Mouse (Mus musculus) midbrain, postnatal 0 days (tissue): ENCODE measurements at regions not wholly inside any gene's neighbourhood (a gene's known extent, or its start where the extent isn't known, plus 50 kb on each side); places are given as distances from the start of the nearest gene placed in this dataset.
A peak's percentile ranks its signal among the peaks of the same experiment; 100 is the strongest.

Experiments used
- ATAC-seq: fragments of 200-750 bp; cut with Nextera tagmentation; 2 replicates; pipeline ENCODE4 v1.8.0; 2017; ENCODE audit warnings: moderate number of reproducible peaks, mild to moderate bottlenecking, moderate TSS enrichment, moderate library complexity; ENCODE audit not compliant: low FRiP score
- DNase-seq: peaks from one replicate; pipeline ENCODE4 v3.0.0-alpha.2; 2015; ENCODE audit warnings: low spot score
- H3K27ac ChIP-seq: fragments of 300-500 bp; sonication (generic); 2 replicates; pipeline ENCODE4 v1.5.1; 2014; ENCODE audit warnings: low read depth, mild to moderate bottlenecking, low read length, mixed read lengths
- H3K27me3 ChIP-seq: fragments of 300-500 bp; sonication (generic); 2 replicates; pipeline ENCODE4 v1.6.1; 2014; ENCODE audit warnings: low read length, control low read depth, mixed read lengths; ENCODE audit not compliant: insufficient read depth
- H3K36me3 ChIP-seq: fragments of 300-500 bp; sonication (generic); 2 replicates; pipeline ENCODE4 v1.6.1; 2014; ENCODE audit warnings: low read length, control low read depth, mixed read lengths; ENCODE audit not compliant: insufficient read depth
- H3K4me1 ChIP-seq: fragments of 300-500 bp; sonication (generic); 2 replicates; pipeline ENCODE4 v1.6.1; 2014; ENCODE audit warnings: mild to moderate bottlenecking, control low read depth, antibody characterized with exemption, low read length, mixed read lengths; ENCODE audit not compliant: insufficient read depth
- H3K4me2 ChIP-seq: fragments of 300-500 bp; sonication (generic); 2 replicates; pipeline ENCODE4 v1.6.1; 2014; ENCODE audit warnings: low read depth, mild to moderate bottlenecking, low read length, mixed read lengths; ENCODE audit not compliant: poor library complexity, severe bottlenecking
- H3K4me3 ChIP-seq: fragments of 300-500 bp; sonication (generic); 2 replicates; pipeline ENCODE4 v1.5.1; 2014; ENCODE audit warnings: low read depth, mild to moderate bottlenecking, low read length, moderate library complexity
- H3K9ac ChIP-seq: fragments of 300-500 bp; sonication (generic); replicated peaks from 2 replicates; pipeline ENCODE4 v1.6.1; 2014; ENCODE audit warnings: mild to moderate bottlenecking, low read length, moderate library complexity, mixed read lengths; ENCODE audit not compliant: poor library complexity, severe bottlenecking
- H3K9me3 ChIP-seq: fragments of 300-500 bp; sonication (generic); 2 replicates; pipeline ENCODE4 v1.6.1; 2016; ENCODE audit warnings: low read length, control low read depth
- CTCF ChIP-seq: IDR thresholded peaks from 2 replicates; pipeline ENCODE4 v1.5.1; 2016; ENCODE audit warnings: antibody characterized with exemption, mild to moderate bottlenecking
- WGBS: fragments of 180-500 bp; shearing (Covaris S2); extraction: QIAGEN DNeasy Blood & Tissue Kit; methylation state at CpG from one replicate; pipeline ENCODE4 v1.1.7; 2014; 5-methylcytosine and 5-hydroxymethylcytosine counted together

DNA sequence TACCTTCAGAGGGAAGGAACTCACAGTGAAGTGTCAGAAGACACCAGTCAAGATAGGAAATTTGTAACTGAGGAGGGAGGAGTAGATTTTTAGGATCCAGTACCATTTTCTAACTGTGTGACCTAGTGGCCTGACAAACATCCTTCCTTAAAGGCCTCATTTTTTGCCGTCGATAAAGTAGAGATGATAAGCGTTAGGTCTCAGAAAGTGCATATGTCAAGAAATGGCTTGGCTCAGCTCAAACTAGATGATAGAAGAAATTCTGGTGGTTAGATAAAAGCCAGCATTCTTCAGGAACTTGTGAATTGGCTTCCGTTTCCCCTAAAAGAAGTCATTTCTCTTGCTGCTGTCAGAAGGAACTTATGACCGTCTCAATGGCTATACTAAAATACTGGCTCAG, 324.1 kb upstream of the Mpdz start:
- no peak for ATAC-seq
- no peak for TF ChIP-seq CTCF
- 93% methylated on average over 5 of the region's 5 CpGs for WGBS
- Histone ChIP-seq H3K9me3 (no peaks in the 10 kb centered on the region), H3K4me3 (no peak overlapping the region), H3K36me3 (no peaks in the 10 kb centered on the region), H3K4me2 (no peak overlapping the region), H3K9ac (no peak overlapping the region), H3K4me1 (peaks cover 4% of the 10 kb centered on the region), H3K27me3 (no peaks in the 10 kb centered on the region), H3K27ac (no peak overlapping the region)
- no peak for DNase-seq

DNA sequence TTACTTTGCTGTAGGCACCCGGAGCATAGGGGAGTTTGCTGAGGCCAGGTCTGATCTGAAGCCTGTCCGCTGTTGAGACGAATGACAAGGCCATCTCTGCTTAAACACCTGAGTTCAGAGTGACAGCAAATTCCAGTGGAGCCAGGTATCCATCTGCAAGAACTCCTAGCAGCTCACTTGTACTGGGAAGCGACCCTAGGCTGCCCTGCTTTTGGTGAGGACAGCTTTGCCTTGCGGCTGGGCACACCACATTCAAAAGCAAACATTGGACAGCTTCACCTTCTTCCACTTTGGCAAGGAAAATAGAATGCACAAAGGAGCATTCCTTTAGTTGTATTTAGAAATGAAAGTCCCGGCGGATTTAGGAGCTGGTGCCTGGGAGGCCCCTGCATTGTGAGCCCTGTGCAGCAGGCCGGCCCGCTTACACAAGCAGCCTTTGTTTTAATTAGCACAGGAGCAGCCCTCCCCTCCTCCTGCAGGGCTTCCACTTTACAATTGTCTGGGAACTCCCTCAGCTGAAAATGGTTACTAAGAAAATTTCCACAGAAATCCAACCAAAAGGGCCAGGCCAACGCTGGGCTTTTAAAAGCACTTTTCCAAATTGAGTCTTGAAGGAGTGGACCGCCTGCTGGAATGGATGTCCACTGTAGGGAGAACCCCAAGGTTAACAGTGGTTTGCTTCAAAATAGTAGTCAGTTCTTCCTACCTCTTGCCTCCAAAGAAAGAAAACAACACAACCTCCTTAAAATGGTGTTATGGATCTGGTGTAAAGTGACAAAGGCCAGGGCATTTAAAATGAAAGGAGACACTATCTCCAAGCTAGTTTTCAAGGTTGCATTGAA, 321.6 kb upstream of the Mpdz start:
- H3K27ac ChIP-seq, result 0 out of 2 replicates have a peak overlapping the region, but pooled peaks have one; percentile 43
- H3K9ac ChIP-seq, result no peak overlapping the region
- H3K27me3 ChIP-seq, result no peaks in the 10 kb centered on the region
- no peaks in the 10 kb centered on the region for H3K36me3 ChIP-seq
- no peak overlapping the region for H3K4me2 ChIP-seq
- DNase-seq (peak; percentile 47), ATAC-seq (peak; percentile 54; the same call in 1 of the 2 replicates)
- 24% methylated on average over 11 of the region's 11 CpGs for WGBS
- no peaks in the 10 kb centered on the region for H3K9me3 ChIP-seq
- peaks cover 4% of the 10 kb centered on the region for H3K4me1 ChIP-seq
- TF ChIP-seq CTCF, result no peak
- no peak overlapping the region for H3K4me3 ChIP-seq

DNA sequence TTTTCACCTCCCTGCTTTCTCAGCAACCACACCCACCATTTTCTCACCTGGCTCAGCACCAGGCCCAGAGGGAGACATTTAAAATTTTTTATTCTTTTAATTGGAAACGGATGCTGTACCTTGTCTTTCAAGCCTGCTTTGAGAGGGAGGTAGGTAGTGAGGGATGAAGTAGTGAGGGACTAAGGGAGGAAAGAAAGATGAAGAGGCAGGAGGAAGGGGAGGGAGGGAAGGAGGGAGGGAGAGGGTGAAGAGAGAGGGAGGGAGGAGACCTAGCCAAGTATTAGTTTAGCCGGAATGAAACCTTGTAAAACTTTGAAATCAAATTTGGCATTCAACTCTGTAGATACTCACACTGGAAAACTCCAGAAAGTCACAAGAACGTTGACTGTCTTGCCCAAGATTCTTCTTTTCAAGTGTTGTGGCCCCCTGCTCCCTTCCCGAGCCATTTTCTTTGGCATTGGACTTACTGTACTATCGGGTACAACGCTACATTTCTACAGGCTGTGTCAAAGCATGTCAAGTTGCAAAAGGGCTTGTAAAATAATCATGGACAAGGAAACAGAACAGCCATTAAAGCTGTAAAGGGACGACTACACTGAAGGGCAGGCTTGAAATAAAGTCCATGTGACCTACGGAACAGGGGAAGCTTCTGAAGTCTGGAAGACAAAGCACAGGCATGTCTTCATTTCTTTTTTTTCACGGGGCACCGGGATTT, 320.9 kb upstream of the Mpdz start:
- Histone ChIP-seq H3K9me3 (no peaks in the 10 kb centered on the region), H3K4me1 (peaks cover 4% of the 10 kb centered on the region), H3K27ac (0 out of 2 replicates have a peak overlapping the region, but pooled peaks have one; percentile 43), H3K4me2 (no peak overlapping the region), H3K9ac (no peak overlapping the region), H3K4me3 (no peak overlapping the region), H3K36me3 (no peaks in the 10 kb centered on the region), H3K27me3 (no peaks in the 10 kb centered on the region)
- ATAC-seq (no peak), DNase-seq (no peak)
- no peak for TF ChIP-seq CTCF
- WGBS, result 37% methylated on average over 10 of the region's 10 CpGs

DNA sequence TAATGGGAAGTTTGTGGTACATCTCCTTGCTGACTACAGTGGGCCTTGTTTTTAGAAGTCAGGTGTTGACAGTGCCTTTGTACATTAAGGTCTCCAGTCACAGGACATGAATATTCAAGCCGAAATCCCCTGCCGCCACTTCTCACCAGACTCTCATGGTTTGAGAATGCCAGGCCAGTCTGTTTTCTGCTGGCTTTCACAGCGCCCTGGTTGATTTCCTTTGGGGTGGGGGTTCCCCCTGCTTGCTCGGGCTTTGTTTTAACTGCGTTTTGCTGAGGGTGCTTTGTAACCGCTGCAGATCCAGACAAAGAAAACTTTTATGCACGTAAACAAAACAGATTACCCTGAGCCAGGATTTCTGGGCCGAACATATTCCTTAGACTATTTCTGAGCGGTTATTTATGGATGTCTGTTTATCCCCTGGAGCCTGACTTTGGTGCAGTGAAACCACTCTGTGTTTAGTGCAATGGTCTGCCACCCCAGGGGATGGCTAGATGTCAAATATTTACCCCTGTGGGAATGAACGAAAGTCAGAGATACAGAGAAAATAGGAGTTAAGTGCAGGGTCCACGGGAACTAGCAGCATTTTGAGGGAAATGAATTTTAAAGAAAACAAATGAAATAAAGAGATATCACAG, 320.1 kb upstream of the Mpdz start:
- no peak overlapping the region for H3K4me3 ChIP-seq
- peaks cover 4% of the 10 kb centered on the region for H3K4me1 ChIP-seq
- no peak for ATAC-seq
- H3K4me2 ChIP-seq, result no peak overlapping the region
- H3K36me3 ChIP-seq, result no peaks in the 10 kb centered on the region
- DNase-seq, result peak; percentile 32
- 0 out of 2 replicates have a peak overlapping the region, but pooled peaks have one; percentile 8 for H3K9ac ChIP-seq
- H3K27ac ChIP-seq, result no peak overlapping the region; the same call in 1 of the 2 replicates
- TF ChIP-seq CTCF, result no peak
- H3K9me3 ChIP-seq, result no peaks in the 10 kb centered on the region
- no peaks in the 10 kb centered on the region for H3K27me3 ChIP-seq
- 20% methylated on average over 11 of the region's 11 CpGs for WGBS

DNA sequence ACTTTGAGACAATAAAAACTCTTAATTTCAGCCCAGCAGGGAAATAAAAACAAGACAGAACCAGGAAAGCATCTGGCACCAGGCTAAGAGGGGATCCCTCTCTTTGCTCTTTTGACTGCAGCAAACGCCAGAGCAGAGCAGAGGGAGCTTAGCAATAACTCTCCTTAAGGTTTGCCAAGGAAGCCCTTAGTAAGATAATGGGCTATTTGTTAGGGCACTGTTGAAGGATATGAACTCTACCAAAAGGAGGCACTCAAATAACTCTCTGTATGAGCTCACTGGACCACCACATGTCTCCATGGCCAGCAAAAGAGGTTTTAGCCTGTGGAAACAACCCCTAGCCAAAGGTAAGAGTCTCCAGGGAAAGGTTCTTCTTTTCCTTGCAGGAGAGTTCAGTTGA, 315.3 kb upstream of the Mpdz start:
- Histone ChIP-seq H3K4me2 (no peak overlapping the region), H3K4me3 (no peak overlapping the region), H3K9ac (no peak overlapping the region), H3K36me3 (no peaks in the 10 kb centered on the region), H3K9me3 (no peaks in the 10 kb centered on the region), H3K27ac (no peak overlapping the region), H3K4me1 (no peaks in the 10 kb centered on the region; the same call in 1 of the 2 replicates), H3K27me3 (no peaks in the 10 kb centered on the region)
- no peak for TF ChIP-seq CTCF
- no peak for ATAC-seq
- WGBS, result 19% methylated on average over 1 of the region's 1 CpGs
- peak; percentile 36 for DNase-seq
